Mouse (Mus musculus) G1E (cell line): ENCODE results near the gene Defb23. TPM values are rescaled to one million over a fixed set of nuclear protein-coding genes. Genes with fewer than 3 reads are reported as not detected.
"Not testable (repeated sequence)": the region's sequence is repeated elsewhere in the genome, so short reads cannot be mapped to it uniquely, and the experiment has no call there.

Experiments used
- ATAC-seq: 2 replicates; pipeline ENCODE4 v1.8.0; 2016; ENCODE audit warnings: mild to moderate bottlenecking; ENCODE audit not compliant: insufficient number of reproducible peaks, poor library complexity, low FRiP score, severe bottlenecking; ENCODE audit errors: extremely low read depth
- DNase-seq: peaks from one replicate; pipeline ENCODE4 v3.0.0; 2012; ENCODE audit warnings: low spot score
- H3K27me3 ChIP-seq: 2 replicates; pipeline ENCODE4 v1.6.1; 2012; ENCODE audit warnings: mild to moderate bottlenecking, low read length, inconsistent platforms; ENCODE audit not compliant: insufficient read depth
- H3K36me3 ChIP-seq: replicated peaks from 2 replicates; pipeline ENCODE3; 2012; ENCODE audit warnings: mild to moderate bottlenecking, inconsistent platforms
- H3K4me1 ChIP-seq: 2 replicates; pipeline ENCODE4 v1.6.1; 2012; ENCODE audit warnings: low read depth, low read length, inconsistent platforms, mixed read lengths; ENCODE audit not compliant: insufficient read depth
- H3K4me3 ChIP-seq: 2 replicates; pipeline ENCODE4 v1.5.1; 2012; ENCODE audit warnings: low read depth, mild to moderate bottlenecking, inconsistent platforms, low read length, moderate library complexity, mixed read lengths
- H3K9me3 ChIP-seq: replicated peaks from 2 replicates; pipeline ENCODE4 v1.6.1; 2012; ENCODE audit warnings: inconsistent platforms
- CTCF ChIP-seq: IDR thresholded peaks from 2 replicates; pipeline ENCODE4 v1.5.1; 2012; ENCODE audit warnings: low read depth, low read length, inconsistent platforms, mixed read lengths
- GATA1 ChIP-seq: IDR thresholded peaks from 2 replicates; pipeline ENCODE4 v1.6.1; 2012; ENCODE audit warnings: borderline replicate concordance, low read length, inconsistent platforms, mixed read lengths
- GATA2 ChIP-seq: IDR thresholded peaks from 2 replicates; pipeline ENCODE4 v1.6.1; 2012; ENCODE audit warnings: low read depth, low read length, inconsistent platforms, borderline replicate concordance
- POLR2AphosphoS5 ChIP-seq: IDR thresholded peaks from 2 replicates; pipeline ENCODE4 v1.6.1; 2012; ENCODE audit warnings: low read depth, low read length, inconsistent platforms; ENCODE audit not compliant: insufficient replicate concordance
- TAL1 ChIP-seq: conservative IDR thresholded peaks from 2 replicates; pipeline ENCODE4 v1.6.1; 2012; ENCODE audit warnings: low read depth, low read length, inconsistent platforms, mixed read lengths
- polyA plus RNA-seq: library from polyadenylated mRNA; stranded (reverse); fragments of >175 nt; gene quantifications from 2 replicates; pipeline ENCODE4 v1.2.3, GENCODE M21; 2012
- total RNA-seq, 2 experiments: library from RNA; stranded (forward) in 1 of 2; stranded (reverse) in 1 of 2; fragments of 200-1000 nt in 1 of 2; fragments of >200 nt in 1 of 2; fragmentation: Nextera tagmentation in 1 of 2; gene quantifications; 2 replicates each; pipeline ENCODE4 v1.2.3; 2014 to 2017

Gene Defb23
- total and polyA plus RNA-seq, 3 experiments, result not detected

DNA sequence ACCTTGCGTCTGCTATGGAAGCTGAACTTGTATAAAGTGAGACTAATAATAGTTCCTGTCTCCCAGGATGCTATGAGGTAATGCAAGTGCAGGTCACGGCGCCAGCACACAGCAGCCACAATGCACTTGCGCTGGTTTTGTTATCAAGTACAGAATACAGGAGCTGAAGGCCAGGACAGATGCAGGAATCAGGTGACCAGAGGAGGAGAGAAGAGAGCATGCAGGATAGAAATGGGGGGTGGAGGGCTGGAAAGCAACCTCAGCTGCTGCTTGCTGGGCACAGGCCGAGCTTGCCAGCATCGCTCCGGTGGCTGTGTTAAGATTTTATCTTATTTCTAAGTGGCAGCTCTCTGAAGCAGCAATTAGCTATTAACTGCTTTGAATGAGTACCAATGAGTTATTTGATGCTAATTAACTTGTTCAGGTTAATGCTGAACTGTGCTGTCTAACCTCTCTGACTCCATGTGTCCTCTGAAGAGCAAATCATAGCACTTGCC is 28.0 kb downstream of the Defb23 start:
- H3K27me3 ChIP-seq, result peaks cover 2% of the 10 kb centered on the region

DNA sequence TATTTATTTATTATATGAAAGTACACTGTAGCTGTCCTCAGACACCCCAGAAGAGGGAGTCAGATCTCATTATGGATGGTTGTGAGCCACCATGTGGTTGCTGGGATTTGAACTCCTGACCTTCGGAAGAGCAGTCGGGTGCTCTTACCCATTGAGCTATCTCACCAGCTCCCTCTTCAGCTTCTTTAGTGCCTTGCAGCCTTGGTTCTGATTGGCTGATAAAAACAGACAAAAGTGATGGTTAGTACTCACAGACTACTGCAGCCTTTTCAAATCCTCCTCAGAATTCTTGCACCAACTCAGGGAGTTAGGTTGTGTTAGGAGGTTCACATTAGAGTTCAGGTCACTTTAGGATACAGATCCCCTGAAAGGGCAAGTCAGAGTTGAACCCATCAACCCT is 35.9 kb downstream of the Defb23 start:
- peaks cover 11% of the 10 kb centered on the region for H3K4me1 ChIP-seq
- H3K27me3 ChIP-seq, DNase-seq, H3K9me3 ChIP-seq, ATAC-seq, H3K4me3 ChIP-seq: not testable (repeated sequence)
- peaks cover 31% of the 10 kb centered on the region for H3K36me3 ChIP-seq

More for the DNA sequence above, 28.0 kb downstream of the Defb23 start:
- Histone ChIP-seq H3K4me3 (peak overlapping the region; percentile 37; the same call in 1 of the 2 replicates), H3K4me1 (peaks cover 49% of the 10 kb centered on the region), H3K36me3 (peaks cover 39% of the 10 kb centered on the region), H3K9me3 (no peaks in the 10 kb centered on the region)
- no peak for ATAC-seq
- TF ChIP-seq GATA1 (no peak), CTCF (no peak)
- DNase-seq, result no peak

DNA sequence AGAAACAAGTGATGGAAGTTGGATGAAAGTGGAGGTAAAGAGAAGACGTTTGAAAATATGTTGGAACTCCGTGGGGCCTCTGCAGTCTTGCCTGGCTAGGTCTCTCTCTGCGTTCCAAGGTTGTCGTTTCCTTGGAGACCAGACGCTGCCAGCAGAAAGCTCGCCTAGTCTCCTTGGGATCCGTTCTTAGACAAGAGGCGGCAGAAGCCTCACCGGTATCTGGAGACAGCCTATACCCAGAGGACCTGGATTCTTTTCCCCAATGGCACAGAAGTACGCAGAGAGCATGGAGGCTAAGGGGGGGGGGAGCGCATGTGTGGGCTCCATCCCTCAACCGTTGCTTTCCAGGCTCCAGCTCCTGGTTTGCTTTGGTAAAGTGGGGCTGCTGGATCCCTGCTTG is 36.9 kb downstream of the Defb23 start:
- TF ChIP-seq POLR2AphosphoS5 (no peak), GATA2 (no peak), GATA1 (no peak), CTCF (no peak), TAL1 (no peak)
- Histone ChIP-seq H3K4me1 (peaks cover 3% of the 10 kb centered on the region; the same call in 1 of the 2 replicates), H3K9me3 (peaks cover 5% of the 10 kb centered on the region), H3K36me3 (peaks cover 28% of the 10 kb centered on the region), H3K4me3 (no peak overlapping the region), H3K27me3 (no peaks in the 10 kb centered on the region)
- ATAC-seq, result no peak
- no peak for DNase-seq

DNA sequence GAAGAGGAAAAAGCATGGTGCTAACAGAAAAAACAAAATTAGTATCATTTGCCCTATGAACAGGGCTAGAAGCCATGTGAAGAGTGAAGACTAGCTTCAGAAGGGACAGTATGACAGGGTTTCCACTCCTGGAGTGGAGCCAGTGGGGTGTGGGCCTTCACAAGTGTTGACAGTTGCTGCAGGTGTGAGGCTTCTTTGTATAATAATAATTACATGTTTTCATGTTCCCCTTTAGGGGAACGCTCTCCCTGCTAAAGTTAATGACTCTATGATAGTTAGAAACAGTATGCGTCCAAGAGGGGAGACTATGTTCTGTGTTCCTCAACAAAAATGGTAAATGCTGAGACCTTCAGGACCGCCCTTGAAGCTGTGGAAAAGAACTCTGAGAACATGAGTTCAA is 48.6 kb downstream of the Defb23 start:
- ATAC-seq (no peak), DNase-seq (no peak)
- peak overlapping the region; percentile 78; the same call in 1 of the 2 replicates for H3K4me3 ChIP-seq
- no peaks in the 10 kb centered on the region for H3K27me3 ChIP-seq
- TF ChIP-seq TAL1 (no peak), GATA1 (no peak), GATA2 (no peak), CTCF (no peak), POLR2AphosphoS5 (no peak)
- peaks cover 16% of the 10 kb centered on the region for H3K4me1 ChIP-seq
- peaks cover 46% of the 10 kb centered on the region for H3K9me3 ChIP-seq
- peaks cover 19% of the 10 kb centered on the region for H3K36me3 ChIP-seq

DNA sequence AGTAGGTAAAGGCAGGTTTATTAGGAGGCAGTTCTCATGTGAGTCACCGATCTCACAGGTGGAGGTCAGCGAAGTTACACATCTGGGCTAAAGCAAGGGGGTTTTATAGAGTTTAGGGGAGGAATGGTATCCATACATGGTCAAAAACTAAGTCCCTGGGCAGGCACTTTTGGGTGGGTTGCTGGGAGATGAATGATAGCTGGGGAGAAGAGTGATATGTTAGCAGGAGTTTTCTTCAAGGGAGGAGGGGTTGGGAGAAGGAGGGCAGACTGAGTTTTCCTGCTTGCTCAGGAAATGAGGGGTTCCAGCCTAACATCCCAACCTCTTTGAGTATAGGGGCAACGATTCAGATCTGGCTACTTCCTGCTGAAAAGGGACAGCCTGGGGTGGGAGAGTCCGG is 49.1 kb downstream of the Defb23 start, which contains the start of gene 6820408C15Rik:
Gene 6820408C15Rik, plus strand, starts transcription at position 301 of the 400 bp plus-strand sequence.
- H3K4me3 ChIP-seq, result peak within 1 kb of the TSS; percentile 78
- ATAC-seq, result no peak
- H3K27me3 ChIP-seq, result no peaks in the 10 kb centered on the region
- H3K36me3 ChIP-seq, result peaks cover 20% of the 10 kb centered on the region
- peaks cover 43% of the 10 kb centered on the region for H3K9me3 ChIP-seq
- DNase-seq, result no peak
- no peak for TF ChIP-seq POLR2AphosphoS5
- TF ChIP-seq TAL1, result no peak
- TF ChIP-seq CTCF, result no peak
- TF ChIP-seq GATA1, result no peak
- TF ChIP-seq GATA2, result no peak
- peaks cover 21% of the 10 kb centered on the region for H3K4me1 ChIP-seq

DNA sequence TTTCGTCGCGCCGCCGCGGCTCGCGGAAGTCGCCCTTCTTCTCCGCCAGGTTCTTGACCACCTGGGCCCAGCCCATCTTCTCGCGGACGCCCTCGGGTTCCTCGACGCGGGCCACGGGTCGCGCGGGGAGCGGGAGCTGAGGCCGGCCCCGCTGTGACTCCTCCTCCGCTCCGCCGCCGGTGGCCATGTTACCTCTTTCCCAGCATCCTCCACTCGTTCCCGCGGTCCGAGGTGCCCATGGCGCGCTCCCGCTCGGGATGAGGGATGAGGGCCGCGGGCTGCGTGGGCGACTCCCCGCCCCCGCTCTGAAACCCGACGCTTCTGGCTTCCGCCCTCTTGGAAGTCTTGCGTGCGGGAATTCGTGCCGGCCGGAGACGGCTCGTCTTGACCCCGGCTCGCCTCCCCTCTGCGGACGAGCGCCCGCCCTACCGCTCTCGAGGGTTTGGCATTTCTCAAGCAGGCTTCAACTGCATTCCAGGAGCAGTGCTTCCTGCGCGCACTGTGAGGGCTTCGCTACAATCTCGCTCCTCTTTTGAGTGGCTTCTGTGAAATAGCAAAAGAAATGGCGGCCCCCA is 49.7 kb downstream of the Defb23 start, which contains the start of gene Zcchc3:
Gene Zcchc3, minus strand, starts transcription at position 437 of the 575 bp plus-strand sequence.
- Histone ChIP-seq H3K4me1 (peaks cover 27% of the 10 kb centered on the region), H3K4me3 (peak within 1 kb of the TSS; percentile 78), H3K9me3 (peaks cover 37% of the 10 kb centered on the region), H3K36me3 (peaks cover 16% of the 10 kb centered on the region), H3K27me3 (no peaks in the 10 kb centered on the region)
- TF ChIP-seq GATA1, result no peak
- TF ChIP-seq POLR2AphosphoS5, result no peak
- TF ChIP-seq CTCF, result no peak
- no peak for TF ChIP-seq GATA2
- no peak for TF ChIP-seq TAL1
- peak; percentile 64 for DNase-seq
- ATAC-seq, result no peak
